Mouse (Mus musculus) left cerebral cortex, postnatal 4 days (tissue): ENCODE results near the gene Rdh16f2. TPM values are rescaled to one million over a fixed set of nuclear protein-coding genes. Genes with fewer than 3 reads are reported as not detected.

Experiments used
- total RNA-seq, 2 experiments: library from RNA; stranded (reverse); gene quantifications; 2 replicates each; pipeline ENCODE4 v1.2.3; 2021

Rdh16f2 gene
- total RNA-seq, 2 experiments from 2014 or later: not detected

Other genes with a start within 250 kb of the Rdh16f2 start
- 100 to 1,000 TPM; 286 to 296 TPM for gene Lrp1, start 245.3 kb upstream of the Rdh16f2 start, total RNA-seq
- gene Stat6, start 223.5 kb upstream of the Rdh16f2 start, total RNA-seq: 1 to 10 TPM; 6.0 to 6.1 TPM
- 1 to 10 TPM; 4.8 to 5.6 TPM for gene Nemp1, start 199.6 kb upstream of the Rdh16f2 start, total RNA-seq
- gene Nab2, start 197.9 kb upstream of the Rdh16f2 start, total RNA-seq: 10 to 100 TPM; 21.5 to 21.9 TPM
- under 1 TPM; 0.46 to 0.82 TPM for gene Myo1a, start 161.3 kb upstream of the Rdh16f2 start, total RNA-seq
- gene Tac2, start 142.0 kb upstream of the Rdh16f2 start, total RNA-seq: 1 to 10 TPM; 2.8 to 4.3 TPM
- 10 to 100 TPM; 14.5 to 15.1 TPM for gene Zbtb39, start 126.9 kb upstream of the Rdh16f2 start, total RNA-seq
- 1 to 10 TPM; 1.1 to 1.4 TPM for gene Gpr182, start 114.7 kb upstream of the Rdh16f2 start, total RNA-seq
- under 1 TPM; 0.22 TPM for gene Rdh1, start 106.8 kb upstream of the Rdh16f2 start, total RNA-seq
- gene Rdh16f1, start 106.7 kb upstream of the Rdh16f2 start, total RNA-seq: not detected
- gene Rdh9, start 90.1 kb upstream of the Rdh16f2 start, total RNA-seq: under 1 TPM; 0.60 to 0.72 TPM
- under 1 TPM in 1 of 2 experiments, not detected in 1; 0.12 TPM for gene Rdh16, start 65.3 kb upstream of the Rdh16f2 start, total RNA-seq
- gene Rdh19, start 16.5 kb upstream of the Rdh16f2 start, total RNA-seq: not detected
- gene Rdh7, start 22.3 kb downstream of the Rdh16f2 start, total RNA-seq: not detected
- not detected for gene Sdr9c7, start 32.0 kb downstream of the Rdh16f2 start, total RNA-seq
- not detected for gene Hsd17b6, start 141.1 kb downstream of the Rdh16f2 start, total RNA-seq
- gene Prim1, start 148.7 kb downstream of the Rdh16f2 start, total RNA-seq: 10 to 100 TPM; 19.9 to 23.8 TPM
- gene Naca, start 169.1 kb downstream of the Rdh16f2 start, total RNA-seq: 100 to 1,000 TPM; 481 to 496 TPM
- gene Ptges3, start 192.5 kb downstream of the Rdh16f2 start, total RNA-seq: 100 to 1,000 TPM; 179 to 184 TPM
- gene Atp5b, start 216.8 kb downstream of the Rdh16f2 start, total RNA-seq: 1,000 to 10,000 TPM; 1,302 to 1,309 TPM
- 10 to 100 TPM; 34.5 to 36.2 TPM for gene Baz2a, start 225.1 kb downstream of the Rdh16f2 start, total RNA-seq